ENCODE assay signal across 17 mouse cellular contexts in the genomic region with DNA sequence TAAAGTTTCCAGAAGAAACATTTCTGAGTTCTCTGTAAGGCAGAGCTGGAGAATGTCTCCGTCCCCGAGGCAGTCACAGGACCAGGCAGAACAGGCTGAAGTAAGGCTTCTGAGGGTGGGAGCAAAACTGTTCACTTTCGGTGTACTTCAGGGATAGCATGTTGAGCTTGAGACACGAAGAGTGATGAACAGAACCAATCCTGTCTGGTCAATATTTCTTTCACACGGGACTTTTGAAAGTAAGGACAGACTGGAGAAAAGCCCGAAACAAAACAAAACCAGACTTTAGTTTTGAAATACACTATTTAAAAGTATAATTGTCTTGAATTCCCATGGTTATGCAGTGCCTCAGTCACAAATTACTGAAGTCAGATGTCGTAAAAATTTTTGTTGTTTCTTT.
"Had no signal": no experiment of that assay in that cellular context is flagged by ENCODE, and none has a peak within 500 bp of the region (broad histone marks: within the 10 kb centered on the region; RNA-seq: fewer than 3 reads in every experiment).

No protein-coding gene starts in this region.

- H3K4me2 ChIP-seq: limb, embryonic 13.5 days; liver, embryonic 12.5 days; liver, embryonic 15.5 days; lung, embryonic 15.5 days; midbrain, embryonic 12.5 days; midbrain, embryonic 15.5 days had no signal

- H3K9ac ChIP-seq: limb, embryonic 13.5 days; liver, embryonic 12.5 days; liver, embryonic 15.5 days; lung, embryonic 15.5 days; midbrain, embryonic 12.5 days; midbrain, embryonic 15.5 days had no signal

- H3K9me3 ChIP-seq: limb, embryonic 10.5 days; limb, embryonic 13.5 days; liver, embryonic 12.5 days; liver, embryonic 15.5 days; lung, embryonic 15.5 days; midbrain, embryonic 12.5 days; midbrain, embryonic 15.5 days had no signal

- H3K27ac ChIP-seq: limb, embryonic 10.5 days; limb, embryonic 13.5 days; liver, embryonic 12.5 days; liver, embryonic 15.5 days; lung, embryonic 15.5 days; midbrain, embryonic 12.5 days; midbrain, embryonic 15.5 days had no signal

- H3K27me3 ChIP-seq: limb, embryonic 13.5 days; liver, embryonic 12.5 days; liver, embryonic 15.5 days; lung, embryonic 15.5 days; midbrain, embryonic 12.5 days; midbrain, embryonic 15.5 days had no signal

- H3K4me3 ChIP-seq: limb, embryonic 10.5 days; limb, embryonic 13.5 days; liver, embryonic 12.5 days; liver, embryonic 15.5 days; lung, embryonic 15.5 days; midbrain, embryonic 12.5 days; midbrain, embryonic 15.5 days had no signal

- DNase-seq: kidney, adult 9 months; kidney, postnatal 14 days; kidney, postnatal 4 days; layer of hippocampus, adult 9-11 months; liver; lung, adult 18-20 months; lung, postnatal 14 days; lung, postnatal 4 days; thymus, adult 18-20 months; thymus, postnatal 36 days had no signal

- ATAC-seq: liver, embryonic 12.5 days; midbrain, embryonic 15.5 days had no signal

- H3K4me1 ChIP-seq: limb, embryonic 10.5 days; limb, embryonic 13.5 days; liver, embryonic 12.5 days; liver, embryonic 15.5 days; lung, embryonic 15.5 days; midbrain, embryonic 12.5 days; midbrain, embryonic 15.5 days had no signal

- H3K36me3 ChIP-seq: limb, embryonic 10.5 days; limb, embryonic 13.5 days; liver, embryonic 12.5 days; liver, embryonic 15.5 days; lung, embryonic 15.5 days; midbrain, embryonic 12.5 days; midbrain, embryonic 15.5 days had no signal
